Mouse (Mus musculus) left cerebral cortex, adult 2 months (tissue): ENCODE data around the gene Slc13a5. TPM values are rescaled to one million over a fixed set of nuclear protein-coding genes. Genes with fewer than 3 reads are reported as not detected.

Experiments used
- DNase-seq, 2 experiments: peaks; one replicate each; pipeline ENCODE4 v3.0.0; 2021 to 2022; ENCODE audit warnings: low spot score in 2 of 2, mixed read lengths in 1 of 2; ENCODE audit errors: extremely low spot score in 1 of 2
- H3K27ac ChIP-seq: fragments of 200-600 bp; 2 replicates; pipeline ENCODE4 v1.8.1; 2022
- H3K4me3 ChIP-seq: fragments of 200-600 bp; 2 replicates; pipeline ENCODE4 v1.8.1; 2022
- CTCF ChIP-seq: fragments of 200-600 bp; IDR thresholded peaks from 2 replicates; pipeline ENCODE4 v1.8.1; 2022; ENCODE audit warnings: antibody characterized with exemption, mild to moderate bottlenecking, moderate library complexity
- intact Hi-C: fragments of 180-260 bp; cut with DNase I; formaldehyde crosslinking; loops from one replicate; pipeline ENCODE4 v1.15.1; 2025
- total RNA-seq, 2 experiments: library from RNA; stranded (reverse); gene quantifications; 2 replicates each; pipeline ENCODE4 v1.2.3; 2021

Slc13a5 gene
- total RNA-seq, 2 experiments from 2014 or later, result 15.0 to 22.3 TPM

DNA sequence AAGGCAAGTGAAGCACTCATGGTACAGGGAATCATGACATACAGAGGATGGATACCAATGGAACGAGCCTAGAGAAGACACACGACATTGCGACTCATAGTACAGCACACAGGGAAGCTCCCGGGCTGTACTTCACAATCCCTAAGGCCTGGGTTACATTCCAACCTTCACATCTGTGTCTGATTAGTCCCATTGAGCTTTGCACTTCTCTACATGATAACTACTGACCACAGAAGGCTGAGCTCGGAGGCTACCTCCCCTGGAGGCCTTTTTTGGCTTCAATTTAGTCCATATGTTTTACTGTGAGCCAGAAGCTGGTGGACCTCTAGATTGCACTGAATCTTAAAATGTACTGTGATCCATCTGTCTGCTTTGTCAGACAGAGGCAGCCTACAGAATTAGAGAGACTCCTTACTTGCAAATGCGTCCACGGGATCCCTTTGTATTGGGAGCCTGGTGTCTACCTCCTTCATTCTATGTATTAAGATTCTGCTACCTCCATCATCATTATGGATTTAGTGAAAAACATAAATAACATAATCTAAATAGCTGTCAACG lies 21.7 kb downstream of the Slc13a5 start:
- TF ChIP-seq CTCF, result no peak
- DNase-seq, result no peak
- H3K27ac ChIP-seq, result peak overlapping the region; percentile 66; the same call in 1 of the 2 replicates
- intact Hi-C loops, result loop anchor here (10.0 kb wide), 1 partner anchor 1820 kb away; the partner anchor contains the start of gene Zfp616
- H3K4me3 ChIP-seq, result no peak overlapping the region

DNA sequence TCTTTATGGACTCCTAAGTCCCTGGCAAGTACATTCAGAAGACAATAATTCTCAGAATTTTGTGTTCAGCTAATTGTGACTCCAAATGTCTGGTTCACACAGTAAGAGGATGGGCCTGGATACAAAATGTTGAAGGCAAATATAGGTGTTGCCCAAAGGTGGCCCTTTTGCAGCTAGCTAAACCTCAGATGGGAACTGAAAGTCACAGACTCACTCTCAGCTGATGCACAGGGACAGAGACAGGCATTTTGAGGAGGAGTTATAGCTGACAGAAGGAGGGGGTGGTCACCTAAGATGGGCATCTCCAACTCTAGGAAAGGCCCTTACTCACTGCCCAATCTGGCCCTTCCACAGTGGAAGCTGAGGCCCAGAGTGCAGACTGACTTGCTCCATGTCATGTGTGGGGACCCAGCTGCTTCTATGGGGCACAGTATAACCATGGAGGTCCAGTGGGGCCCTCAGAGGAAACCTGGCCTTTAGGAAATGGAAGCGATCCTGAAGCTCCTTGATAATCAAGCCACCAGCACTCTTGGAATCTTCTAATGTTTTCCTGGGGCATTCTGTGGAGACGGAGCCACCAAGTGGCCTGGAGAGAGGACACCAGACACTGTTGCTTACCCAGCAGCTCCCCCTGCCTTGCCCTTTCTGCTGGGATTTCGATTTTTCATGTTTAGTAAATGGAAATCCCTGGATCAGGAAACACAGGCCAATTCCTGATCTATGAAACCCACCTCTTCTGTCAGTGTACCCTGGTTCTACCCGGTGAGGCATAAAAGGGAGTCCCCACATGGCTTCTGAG lies 26.8 kb downstream of the Slc13a5 start:
- Histone ChIP-seq H3K27ac (no peak overlapping the region), H3K4me3 (no peak overlapping the region)
- DNase-seq, result no peak
- peak; percentile 37 for TF ChIP-seq CTCF
- intact Hi-C loops, result loop anchor here (5.0 to 10.0 kb wide), 2 partner anchors 77 to 1825 kb away; partner anchors contain the start of gene Zfp616

DNA sequence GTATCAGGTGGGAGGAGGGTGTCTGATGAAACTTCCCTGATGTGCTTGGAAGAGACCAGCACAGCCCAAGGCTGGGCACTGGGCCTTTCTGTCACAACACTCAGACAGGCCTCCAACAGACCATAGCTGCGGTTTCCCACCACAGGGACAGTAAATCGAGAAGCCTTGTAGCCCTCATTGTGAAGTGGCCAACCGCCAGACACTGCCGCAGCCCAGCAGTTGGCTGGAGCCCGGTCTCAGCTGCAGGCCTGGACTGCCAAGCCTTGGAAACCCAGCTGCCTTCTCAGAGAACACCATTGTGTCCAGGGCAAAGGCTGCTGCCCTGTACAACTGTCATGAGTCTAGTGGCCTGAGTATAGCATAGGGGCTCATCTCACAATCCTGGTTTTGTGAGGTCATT lies 33.0 kb downstream of the Slc13a5 start:
- peak in 1 of 2 experiments; percentile 36 for DNase-seq
- no peak for TF ChIP-seq CTCF
- H3K27ac ChIP-seq, result no peak overlapping the region; the same call in 1 of the 2 replicates
- intact Hi-C loops, result no loop called here
- H3K4me3 ChIP-seq, result no peak overlapping the region

DNA sequence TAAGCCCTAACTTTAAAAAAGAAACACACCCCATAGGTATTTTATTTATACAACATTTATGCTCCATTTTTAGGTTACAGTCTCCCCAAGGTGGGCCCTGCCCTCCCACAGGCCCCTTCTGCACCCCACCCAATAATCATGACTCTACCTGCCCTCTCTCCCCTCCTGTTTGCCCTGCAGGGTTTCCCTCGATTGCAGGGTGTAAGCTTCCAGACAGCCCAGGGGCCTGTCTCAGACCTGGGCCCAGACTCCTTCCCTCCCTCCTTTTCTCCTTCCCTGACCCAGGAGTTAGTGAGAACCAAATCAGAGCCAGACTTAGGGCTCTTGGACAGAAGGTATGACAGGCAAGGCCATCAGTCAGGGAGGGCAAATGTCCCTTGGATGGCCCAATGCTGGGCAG lies 34.0 kb downstream of the Slc13a5 start:
- DNase-seq, result no peak
- no peak for TF ChIP-seq CTCF
- intact Hi-C loops, result no loop called here
- no peak overlapping the region for H3K27ac ChIP-seq
- no peak overlapping the region for H3K4me3 ChIP-seq

DNA sequence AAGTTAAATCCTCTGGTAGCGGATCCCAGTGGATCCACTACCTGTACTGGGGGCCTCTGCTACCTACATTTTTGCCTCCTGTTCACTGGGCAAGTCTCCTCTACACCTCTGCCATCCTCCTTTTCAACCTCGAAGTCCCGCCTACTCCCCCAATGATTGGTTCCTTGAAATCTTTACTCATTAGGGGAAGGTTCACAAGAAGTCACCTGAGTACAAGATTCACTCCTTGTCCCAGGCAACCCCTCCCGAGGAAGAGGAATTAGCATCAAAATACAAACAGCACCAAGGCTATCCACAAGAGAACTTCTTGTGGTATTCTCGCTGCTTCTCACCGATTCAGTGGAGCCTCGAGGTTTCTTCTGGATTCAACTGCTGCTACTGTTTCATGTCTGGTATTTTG lies 35.0 kb downstream of the Slc13a5 start:
- no peak overlapping the region for H3K4me3 ChIP-seq
- no peak for TF ChIP-seq CTCF
- intact Hi-C loops, result no loop called here
- DNase-seq, result no peak
- H3K27ac ChIP-seq, result no peak overlapping the region

DNA sequence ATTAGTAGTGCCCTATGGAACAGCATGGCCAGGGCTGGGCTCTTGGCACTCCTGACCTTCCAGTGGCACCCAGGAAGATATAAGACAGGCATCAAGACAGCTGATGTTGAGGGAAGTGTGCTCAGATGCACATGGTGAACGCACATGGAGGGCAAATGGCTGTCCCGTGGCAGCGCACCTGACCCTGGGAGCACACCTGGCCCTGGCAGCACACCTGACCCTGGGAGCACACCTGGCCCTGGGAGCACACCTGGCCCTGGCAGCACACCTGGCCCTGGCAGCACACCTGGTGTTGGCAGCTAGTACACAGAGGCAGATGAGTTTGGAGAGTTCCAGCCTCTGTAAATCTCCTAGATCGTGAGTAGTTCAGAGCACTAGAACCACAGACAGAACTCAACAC lies 38.5 kb downstream of the Slc13a5 start:
- Histone ChIP-seq H3K4me3 (no peak overlapping the region), H3K27ac (no peak overlapping the region)
- intact Hi-C loops, result no loop called here
- TF ChIP-seq CTCF, result no peak
- no peak for DNase-seq

DNA sequence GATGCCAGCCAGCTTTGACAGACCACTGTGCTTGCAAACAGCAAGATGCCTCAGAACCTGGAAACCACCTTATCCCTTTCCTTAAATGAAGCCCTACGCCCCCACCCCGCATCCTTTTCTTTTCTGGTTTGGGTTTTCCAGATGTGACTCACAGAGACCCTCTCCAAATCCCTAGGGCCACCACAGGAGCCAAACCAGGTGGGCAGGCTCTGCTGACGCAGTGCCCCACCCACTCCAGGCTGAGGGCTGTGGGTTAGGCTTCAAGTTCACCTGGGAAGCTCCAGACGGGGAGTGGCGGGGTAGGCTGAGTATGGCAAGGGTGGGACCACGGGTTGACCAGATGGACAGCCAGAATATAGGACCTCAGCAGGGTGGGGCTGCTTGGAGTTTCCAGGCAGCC lies 40.1 kb downstream of the Slc13a5 start:
- intact Hi-C loops, result no loop called here
- TF ChIP-seq CTCF, result no peak
- H3K4me3 ChIP-seq, result no peak overlapping the region
- H3K27ac ChIP-seq, result no peak overlapping the region
- DNase-seq, result no peak

DNA sequence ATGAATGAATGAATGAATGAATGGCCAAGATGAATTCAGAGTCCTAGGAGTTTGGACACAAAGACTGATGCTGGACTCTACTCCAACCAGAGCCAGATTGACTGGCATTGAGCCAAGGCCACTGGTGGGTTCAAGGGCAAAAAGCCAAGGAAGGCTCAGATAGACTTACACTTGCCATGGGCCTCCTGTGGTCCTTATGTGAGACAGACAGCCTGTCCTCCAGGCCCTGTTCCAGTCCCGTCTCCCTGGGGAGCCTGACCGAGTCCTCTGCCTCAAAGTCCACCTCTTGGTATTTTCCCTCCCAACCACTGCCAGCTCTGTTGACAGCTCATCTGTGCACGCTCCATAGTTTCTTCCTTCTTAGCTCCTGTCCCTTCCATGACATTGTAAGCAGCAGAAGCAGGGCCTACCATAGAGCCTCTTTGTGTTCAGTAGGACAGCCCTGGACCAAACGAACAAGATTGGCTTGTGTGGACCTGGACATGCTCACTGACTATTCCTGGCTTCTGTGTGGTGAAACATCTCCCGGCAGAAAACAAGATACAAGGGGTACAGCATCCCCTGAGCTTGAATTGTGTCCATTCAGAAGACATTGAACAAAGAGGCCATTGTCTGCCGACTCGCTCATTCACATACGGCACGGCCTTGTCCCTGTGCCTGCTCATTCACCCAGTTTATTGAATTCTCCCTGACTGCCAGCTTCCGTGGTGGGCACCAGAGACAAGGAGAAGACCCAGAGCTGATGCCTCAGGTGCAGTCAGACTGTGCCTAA lies 40.8 kb downstream of the Slc13a5 start:
- H3K27ac ChIP-seq, result peak overlapping the region; percentile 12
- intact Hi-C loops, result no loop called here
- no peak for TF ChIP-seq CTCF
- no peak for DNase-seq
- no peak overlapping the region for H3K4me3 ChIP-seq

DNA sequence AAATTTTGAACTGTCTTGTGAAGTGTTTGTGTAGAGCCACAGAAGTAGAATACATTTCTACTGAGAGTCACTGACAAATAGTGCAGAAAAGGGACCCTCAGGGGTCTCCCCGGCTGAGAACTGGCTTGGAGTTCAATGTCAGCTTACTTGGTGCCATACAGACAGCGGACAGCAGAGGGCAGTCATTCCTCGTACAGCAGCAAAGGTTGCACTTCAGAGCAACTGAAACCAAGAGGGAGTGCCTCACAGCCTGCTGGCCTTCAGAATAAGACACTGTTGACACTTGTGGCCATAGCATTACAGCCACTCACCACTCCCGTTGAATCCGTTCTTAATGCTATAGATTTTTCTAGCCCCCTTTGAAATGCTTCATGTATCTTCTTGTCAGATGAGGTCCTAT lies 42.2 kb downstream of the Slc13a5 start:
- H3K27ac ChIP-seq, result no peak overlapping the region
- TF ChIP-seq CTCF, result peak; percentile 97
- intact Hi-C loops, result loop anchor here (1.0 to 5.0 kb wide), 4 partner anchors 41 to 204 kb away; no protein-coding TSS in a partner anchor
- peak; percentile 73 to 82 for DNase-seq
- no peak overlapping the region for H3K4me3 ChIP-seq

DNA sequence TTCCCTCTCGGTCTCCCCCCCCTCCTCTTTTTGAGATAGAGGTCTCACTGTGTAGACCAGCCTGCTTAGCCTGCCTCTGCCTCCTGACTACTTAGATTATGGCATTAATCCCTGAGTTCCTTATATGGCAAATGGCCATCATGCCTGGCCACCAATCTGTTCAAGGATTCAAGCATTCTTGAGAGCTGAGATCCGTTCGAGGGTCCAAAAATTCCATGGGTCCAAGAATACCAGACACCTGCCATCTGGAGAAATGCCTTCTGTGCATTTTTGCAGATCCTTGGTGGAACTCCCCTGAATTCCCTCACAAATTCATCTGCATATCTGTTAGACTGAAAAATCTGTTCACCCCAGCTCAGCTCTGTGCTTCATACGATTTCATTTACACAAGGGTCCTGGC lies 43.6 kb downstream of the Slc13a5 start:
- DNase-seq, result no peak

DNA sequence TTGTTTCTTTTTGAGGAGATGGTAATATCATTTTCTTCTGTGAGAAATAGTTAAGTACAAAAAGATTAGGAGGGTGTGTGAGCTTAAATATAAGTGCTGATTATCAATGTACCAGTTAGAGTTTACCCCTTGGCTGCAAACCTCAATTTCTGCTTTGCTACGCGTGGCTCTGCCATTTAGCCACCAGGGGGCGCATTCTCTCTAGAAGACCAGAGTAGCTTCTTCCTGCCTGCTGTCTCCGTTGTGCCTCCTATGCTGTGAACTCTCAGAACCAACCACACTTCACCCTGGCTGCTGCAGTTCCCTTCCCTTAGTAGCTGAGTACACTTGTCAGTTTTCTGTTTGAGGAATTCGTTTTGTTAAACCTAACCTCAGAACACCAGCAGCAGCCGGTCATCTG lies 45.7 kb downstream of the Slc13a5 start:
- no peak overlapping the region for H3K27ac ChIP-seq
- H3K4me3 ChIP-seq, result no peak overlapping the region
- intact Hi-C loops, result loop anchor here (5.0 kb wide), 1 partner anchor 121 kb away; no protein-coding TSS in a partner anchor
- peak; percentile 97 for TF ChIP-seq CTCF
- DNase-seq, result peak; percentile 51 to 74

More for the DNA sequence above, 43.6 kb downstream of the Slc13a5 start:
- H3K27ac ChIP-seq, result no peak overlapping the region
- intact Hi-C loops, result loop anchor here (2.0 to 5.0 kb wide), 2 partner anchors 119 to 339 kb away; no protein-coding TSS in a partner anchor
- TF ChIP-seq CTCF, result no peak
- H3K4me3 ChIP-seq, result no peak overlapping the region

DNA sequence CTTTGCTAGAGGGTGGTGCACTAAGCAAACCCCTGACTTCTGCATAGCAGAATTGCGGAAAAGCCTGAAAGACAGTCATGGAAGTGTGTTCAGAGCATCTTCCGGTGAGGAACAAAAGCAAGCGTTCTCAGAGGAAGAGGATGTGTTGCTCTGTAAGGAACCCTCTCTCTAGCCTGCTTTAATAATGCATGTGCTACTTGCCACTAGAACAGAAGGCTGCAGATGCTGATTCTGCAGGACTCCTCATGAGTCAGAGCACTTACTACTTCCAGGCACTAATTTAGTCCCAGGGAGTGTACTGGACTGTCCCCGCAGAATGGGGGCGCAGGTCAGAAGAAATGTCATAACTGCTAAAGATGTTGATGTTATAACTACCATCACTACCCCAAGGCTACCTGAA lies 49.9 kb downstream of the Slc13a5 start:
- no peak for DNase-seq
- H3K27ac ChIP-seq, result no peak overlapping the region
- intact Hi-C loops, result no loop called here
- no peak; the same call in 1 of the 2 replicates for TF ChIP-seq CTCF
- H3K4me3 ChIP-seq, result no peak overlapping the region
